Mouse (Mus musculus): Measurements from ENCODE around the gene Stx1a. TPM values are rescaled to one million over a fixed set of nuclear protein-coding genes. Genes with fewer than 3 reads are reported as not detected.
"Not testable (repeated sequence)": the region's sequence is repeated elsewhere in the genome, so short reads cannot be mapped to it uniquely, and the experiment has no call there.

Stx1a gene
- polyA plus RNA-seq, 1 experiment from 2014 or later = 22.3 TPM

DNA sequence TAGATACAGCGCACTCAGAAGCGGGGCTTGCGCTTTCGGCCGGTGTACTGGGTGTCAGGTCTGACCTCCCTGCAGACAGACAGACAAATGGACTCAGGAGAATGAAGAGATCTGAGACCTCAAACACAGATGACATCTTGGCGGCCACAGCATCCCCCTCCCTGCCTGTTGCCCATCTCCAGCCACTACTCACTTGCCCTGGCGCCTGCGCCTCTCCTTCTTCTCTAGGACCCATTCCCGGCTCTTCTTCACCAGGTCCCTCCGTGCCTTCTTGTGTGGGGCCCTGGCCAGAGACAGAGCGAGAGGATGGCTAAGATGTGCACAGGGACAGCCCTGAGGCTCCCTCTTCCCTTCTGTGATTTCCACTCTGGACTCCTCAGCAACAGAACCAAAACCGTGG is 30.1 kb downstream of the Stx1a start:
- no peak for ATAC-seq (ENCODE audit: low FRiP score)
- H3K4me1 ChIP-seq = no peaks in the 10 kb centered on the region
- WGBS = 95% methylated on average over 12 of the region's 12 CpGs
- no peaks in the 10 kb centered on the region for H3K27me3 ChIP-seq
- H3K9me3 ChIP-seq = no peaks in the 10 kb centered on the region
- H3K36me3 ChIP-seq (replicated peaks) = peaks cover 75% of the 10 kb centered on the region
- H3K9ac ChIP-seq = no peak overlapping the region
- H3K4me3 ChIP-seq (replicated peaks) = no peak overlapping the region
- no peak overlapping the region for H3K4me2 ChIP-seq
- no peak overlapping the region for H3K27ac ChIP-seq

DNA sequence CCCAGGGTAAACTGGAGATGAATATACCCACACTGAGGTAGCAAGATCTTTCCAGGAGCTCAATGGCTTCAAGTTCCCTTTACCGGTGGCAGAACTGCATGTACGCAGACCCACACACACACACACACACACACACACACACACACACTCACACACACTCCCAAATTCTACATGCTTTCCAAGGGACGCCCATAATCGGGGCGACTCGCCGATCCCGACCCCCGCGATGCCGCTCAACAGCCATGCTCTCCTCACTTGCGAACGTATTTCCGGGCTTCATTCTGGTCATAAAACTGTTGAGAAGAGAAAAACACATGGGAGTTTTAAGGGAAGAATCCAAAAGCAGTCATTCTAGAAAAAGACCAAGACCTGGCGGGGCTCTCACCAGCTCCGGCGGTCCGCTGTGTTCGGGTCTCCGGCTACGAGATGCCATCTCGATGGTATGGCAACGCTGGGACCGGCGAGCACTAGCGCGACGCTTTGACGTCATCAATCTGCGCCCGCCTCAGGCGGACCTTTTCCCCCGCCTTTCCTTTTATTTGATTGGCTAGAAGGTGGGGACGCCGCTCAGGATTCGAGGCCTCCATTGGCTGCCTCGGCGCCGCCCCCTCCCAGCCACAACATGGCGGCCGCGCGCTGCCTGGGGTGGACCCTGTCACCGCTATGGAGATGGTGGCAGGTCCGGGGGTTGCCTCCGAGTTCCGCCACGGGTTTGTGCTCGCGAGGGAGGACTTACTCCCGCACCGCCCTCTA is 40.5 kb downstream of the Stx1a start, which contains the start of gene Dnajc30:
TSS of gene Dnajc30 (plus strand) at position 574 of the 753 bp plus-strand sequence.
- Histone ChIP-seq H3K4me3 (replicated peaks) (peak within 1 kb of the TSS; percentile 94), H3K36me3 (replicated peaks) (peaks cover 42% of the 10 kb centered on the region), H3K4me1 (peaks cover 23% of the 10 kb centered on the region), H3K27ac (peak within 1 kb of the TSS; percentile 61; the same call in 1 of the 2 replicates), H3K9ac (peak within 1 kb of the TSS; percentile 84), H3K4me2 (peak within 1 kb of the TSS; percentile 96), H3K9me3 (0 out of 2 replicates have a peak, but pooled peaks cover 2% of the 10 kb centered on the region), H3K27me3 (no peaks in the 10 kb centered on the region)
- WGBS = under 1% methylated on average over 52 of the region's 52 CpGs
- ATAC-seq (ENCODE audit: low FRiP score) = peak; percentile 98

DNA sequence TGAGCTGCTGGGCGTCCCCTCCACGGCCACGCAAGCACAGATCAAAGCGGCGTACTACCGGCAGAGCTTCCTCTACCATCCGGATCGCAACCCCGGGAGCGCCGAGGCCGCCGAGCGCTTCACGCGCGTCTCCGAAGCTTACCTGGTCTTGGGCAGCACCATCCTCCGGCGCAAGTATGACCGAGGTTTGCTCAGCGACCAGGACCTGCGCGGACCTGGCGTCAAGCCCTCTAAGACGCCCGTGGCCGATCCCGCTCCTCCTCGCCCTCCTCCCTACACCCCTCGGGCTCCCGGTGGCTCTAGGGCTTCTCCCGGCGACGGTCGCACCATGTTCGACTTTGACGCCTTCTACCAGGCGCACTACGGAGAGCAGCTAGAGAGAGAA is 41.1 kb downstream of the Stx1a start:
- Histone ChIP-seq H3K27me3 (no peaks in the 10 kb centered on the region), H3K4me3 (replicated peaks) (peak overlapping the region; percentile 94), H3K9me3 (0 out of 2 replicates have a peak, but pooled peaks cover 2% of the 10 kb centered on the region), H3K36me3 (replicated peaks) (peaks cover 36% of the 10 kb centered on the region), H3K9ac (peak overlapping the region; percentile 84), H3K4me1 (peaks cover 23% of the 10 kb centered on the region), H3K4me2 (peak overlapping the region; percentile 96), H3K27ac (peak overlapping the region; percentile 61; the same call in 1 of the 2 replicates)
- WGBS = under 1% methylated on average over 40 of the region's 40 CpGs
- ATAC-seq (ENCODE audit: low FRiP score) = peak; percentile 72

DNA sequence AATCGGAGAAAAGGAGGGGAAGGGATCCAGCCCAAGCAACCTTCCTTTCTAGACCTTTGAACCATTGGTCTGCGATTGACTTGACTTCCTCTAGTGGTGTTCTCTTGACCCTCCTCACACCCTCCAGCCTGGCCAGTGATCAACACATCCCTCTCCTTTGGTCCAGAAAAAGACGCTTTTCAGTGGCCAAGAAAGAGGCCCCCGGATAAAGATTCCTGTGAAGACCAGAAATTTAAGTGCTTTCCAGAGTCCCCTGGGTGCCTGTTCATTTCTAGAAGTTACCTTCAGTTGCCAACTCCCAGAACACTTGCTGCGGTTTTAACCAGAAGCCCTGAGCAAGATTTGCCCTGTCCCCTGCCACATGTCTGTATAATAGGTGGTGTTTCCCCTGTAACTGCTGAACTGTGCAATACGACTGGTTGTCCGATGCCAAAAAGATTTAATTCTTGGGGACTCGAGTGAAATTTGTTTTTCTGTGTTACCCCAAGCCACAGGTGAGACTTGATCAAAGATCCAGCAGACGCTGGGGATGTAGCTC is 41.7 kb downstream of the Stx1a start, which contains the start of gene Bud23:
TSS of gene Bud23 (minus strand) at position 51 of the 538 bp plus-strand sequence.
- peak within 1 kb of the TSS; percentile 96 for H3K4me2 ChIP-seq
- H3K36me3 ChIP-seq (replicated peaks) = peaks cover 30% of the 10 kb centered on the region
- peak within 1 kb of the TSS; percentile 94 for H3K4me3 ChIP-seq (replicated peaks)
- not testable (repeated sequence) for H3K27me3 ChIP-seq; H3K9me3 ChIP-seq; ATAC-seq (ENCODE audit: low FRiP score)
- 80% methylated on average over 9 of the region's 9 CpGs for WGBS
- peak within 1 kb of the TSS; percentile 84 for H3K9ac ChIP-seq
- peak within 1 kb of the TSS; percentile 61; the same call in 1 of the 2 replicates for H3K27ac ChIP-seq
- peaks cover 23% of the 10 kb centered on the region for H3K4me1 ChIP-seq

DNA sequence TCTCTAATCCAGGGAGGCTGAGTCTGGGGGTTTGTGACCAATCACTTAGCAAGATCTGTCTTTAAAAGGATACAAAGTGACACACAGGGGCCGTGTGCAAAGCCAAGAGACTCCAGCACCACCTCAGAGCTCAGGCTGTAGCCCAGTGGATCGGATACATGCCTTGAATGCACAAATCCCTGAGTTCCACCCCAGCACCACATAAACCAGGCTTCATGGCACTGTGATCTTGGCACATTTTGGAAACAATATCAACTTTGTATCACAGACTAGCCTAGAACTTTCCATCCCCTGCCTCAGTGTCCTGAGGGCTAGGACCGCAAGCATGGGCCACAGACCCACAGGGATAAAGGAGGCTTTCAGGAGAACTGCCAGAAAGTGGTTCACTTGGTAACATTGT is 42.7 kb downstream of the Stx1a start:
- ATAC-seq (ENCODE audit: low FRiP score) = no peak
- H3K9ac ChIP-seq = no peak overlapping the region
- no peaks in the 10 kb centered on the region for H3K27me3 ChIP-seq
- no peak overlapping the region for H3K4me2 ChIP-seq
- 0 out of 2 replicates have a peak, but pooled peaks cover 2% of the 10 kb centered on the region for H3K9me3 ChIP-seq
- H3K4me3 ChIP-seq (replicated peaks) = 0 out of 2 replicates have a peak overlapping the region, but pooled peaks have one; percentile 1
- peaks cover 20% of the 10 kb centered on the region for H3K36me3 ChIP-seq (replicated peaks)
- 97% methylated on average over 3 of the region's 3 CpGs for WGBS
- H3K4me1 ChIP-seq = peaks cover 23% of the 10 kb centered on the region
- H3K27ac ChIP-seq = no peak overlapping the region

DNA sequence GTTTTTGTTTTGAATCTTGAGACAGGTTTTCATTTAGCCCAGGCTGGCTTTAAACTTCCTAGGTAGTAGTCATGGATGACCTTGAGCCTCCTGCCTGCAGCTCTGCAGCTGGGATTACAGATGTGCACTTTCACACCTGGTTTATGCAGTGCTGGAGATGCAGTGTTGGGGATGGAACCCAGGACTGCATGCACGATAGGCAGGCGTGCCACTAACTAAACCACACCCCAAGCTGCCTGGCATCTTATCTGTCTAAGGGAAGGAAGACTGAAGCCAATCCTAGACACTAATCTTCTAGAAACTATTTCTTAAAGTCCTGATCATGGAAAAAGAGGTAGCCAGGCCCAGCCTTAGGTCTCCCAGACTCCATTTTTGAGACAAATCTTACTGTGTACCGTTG is 47.2 kb downstream of the Stx1a start:
- ATAC-seq (ENCODE audit: low FRiP score) = no peak
- Histone ChIP-seq H3K9me3 (0 out of 2 replicates have a peak, but pooled peaks cover 2% of the 10 kb centered on the region), H3K4me2 (no peak overlapping the region), H3K9ac (no peak overlapping the region), H3K27ac (no peak overlapping the region), H3K36me3 (replicated peaks) (peaks cover 51% of the 10 kb centered on the region), H3K4me1 (peaks cover 24% of the 10 kb centered on the region), H3K4me3 (replicated peaks) (no peak overlapping the region), H3K27me3 (no peaks in the 10 kb centered on the region)
- 96% methylated on average over 3 of the region's 3 CpGs for WGBS

DNA sequence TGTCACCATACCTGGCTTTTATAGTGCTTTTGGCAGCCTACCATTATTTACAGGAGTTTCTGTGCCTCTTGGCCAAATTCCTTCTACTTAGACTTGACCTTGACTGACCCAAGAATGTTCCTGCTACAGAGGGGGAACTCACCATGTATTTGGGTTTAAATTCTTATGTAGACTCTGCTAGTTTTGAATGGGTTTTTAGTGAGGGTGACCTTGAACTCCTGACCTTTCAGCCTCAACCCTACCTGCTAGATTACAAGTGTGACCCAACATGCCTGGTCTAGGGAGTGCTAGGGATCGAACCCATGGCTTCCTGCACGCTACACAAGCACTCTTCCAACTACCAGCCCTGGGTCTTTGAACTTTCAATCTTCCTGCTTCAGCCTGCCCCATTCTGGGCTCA is 48.8 kb downstream of the Stx1a start:
- Histone ChIP-seq H3K4me3 (replicated peaks) (no peak overlapping the region), H3K9me3 (0 out of 2 replicates have a peak, but pooled peaks cover 2% of the 10 kb centered on the region), H3K4me2 (no peak overlapping the region), H3K27ac (no peak overlapping the region), H3K27me3 (no peaks in the 10 kb centered on the region), H3K9ac (no peak overlapping the region), H3K36me3 (replicated peaks) (peaks cover 46% of the 10 kb centered on the region), H3K4me1 (peaks cover 25% of the 10 kb centered on the region)
- 87% methylated on average over 2 of the region's 2 CpGs for WGBS
- ATAC-seq (ENCODE audit: low FRiP score) = no peak

DNA sequence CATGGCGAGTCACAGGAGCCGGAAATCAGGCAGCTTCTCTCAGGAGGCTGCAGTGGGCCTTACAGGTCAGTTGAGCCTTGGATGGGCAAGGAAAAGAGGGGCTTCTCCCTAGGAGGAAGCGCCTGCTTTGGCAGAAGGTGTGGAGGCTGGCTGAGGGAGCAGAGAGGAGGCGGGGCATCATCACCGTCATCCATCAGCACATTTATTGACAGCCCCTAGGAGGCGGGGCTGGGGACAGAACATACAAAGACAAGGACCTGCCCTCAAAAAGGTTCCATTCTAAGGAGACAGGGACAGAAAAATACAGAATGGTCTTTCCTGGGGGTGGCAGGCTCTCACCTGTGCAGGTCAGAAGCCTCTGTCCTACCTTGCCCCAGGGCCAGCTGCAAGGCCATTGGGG is 49.4 kb downstream of the Stx1a start:
- Histone ChIP-seq H3K9me3 (0 out of 2 replicates have a peak, but pooled peaks cover 2% of the 10 kb centered on the region), H3K27ac (no peak overlapping the region), H3K4me2 (no peak overlapping the region), H3K4me3 (replicated peaks) (no peak overlapping the region), H3K36me3 (replicated peaks) (peaks cover 41% of the 10 kb centered on the region), H3K9ac (no peak overlapping the region), H3K4me1 (peaks cover 27% of the 10 kb centered on the region), H3K27me3 (no peaks in the 10 kb centered on the region)
- WGBS = 81% methylated on average over 6 of the region's 6 CpGs
- no peak for ATAC-seq (ENCODE audit: low FRiP score)

DNA sequence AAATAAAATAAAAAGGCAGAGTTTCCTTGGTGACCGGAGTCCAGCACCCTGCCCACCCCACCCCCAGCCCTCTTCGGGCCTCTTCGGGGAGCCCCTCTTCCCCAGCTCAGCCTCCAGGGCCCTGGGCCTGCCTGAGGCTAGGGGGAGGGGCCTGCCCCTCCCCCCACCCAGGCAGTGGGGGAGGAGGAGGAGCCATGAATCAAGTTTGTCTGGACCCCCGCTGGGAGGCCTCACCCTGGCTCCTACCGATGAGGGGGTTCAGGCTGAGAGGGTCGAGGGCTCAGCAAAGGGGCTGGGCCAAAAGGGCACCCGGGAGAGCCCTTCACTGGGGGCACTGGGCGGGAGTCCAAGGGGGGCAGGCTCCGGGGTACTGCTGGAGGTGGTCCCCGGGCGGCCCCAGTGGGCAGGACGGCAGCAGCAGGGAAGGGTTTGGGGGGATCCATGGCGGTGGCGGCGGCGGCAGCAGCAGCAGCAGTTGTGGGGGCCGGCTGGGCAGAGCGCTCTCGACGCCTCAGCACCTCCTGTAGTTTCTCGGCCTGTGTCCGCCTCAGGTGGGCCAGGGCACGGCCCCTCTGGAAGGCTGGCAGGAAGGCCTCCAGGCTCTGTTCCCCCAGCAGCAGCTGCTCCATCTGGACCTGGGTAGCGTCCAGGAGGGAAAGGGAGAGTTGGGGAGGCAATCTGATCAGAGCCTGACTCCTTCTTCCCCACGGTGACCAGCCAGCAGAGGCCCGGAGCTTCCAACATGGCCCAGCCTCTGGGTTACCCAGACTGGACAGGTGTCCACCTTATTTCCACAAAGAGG is 50.3 kb downstream of the Stx1a start:
- no peaks in the 10 kb centered on the region for H3K27me3 ChIP-seq
- H3K36me3 ChIP-seq (replicated peaks) = peaks cover 38% of the 10 kb centered on the region
- H3K9ac ChIP-seq = peak overlapping the region; percentile 2; the same call in 1 of the 2 replicates
- peaks cover 27% of the 10 kb centered on the region for H3K4me1 ChIP-seq
- 23% methylated on average over 26 of the region's 26 CpGs for WGBS
- H3K9me3 ChIP-seq = 0 out of 2 replicates have a peak, but pooled peaks cover under 1% of the 10 kb centered on the region
- no peak for ATAC-seq (ENCODE audit: low FRiP score)
- peak overlapping the region; percentile 17; the same call in 1 of the 2 replicates for H3K4me2 ChIP-seq
- no peak overlapping the region for H3K27ac ChIP-seq
- H3K4me3 ChIP-seq (replicated peaks) = no peak overlapping the region

DNA sequence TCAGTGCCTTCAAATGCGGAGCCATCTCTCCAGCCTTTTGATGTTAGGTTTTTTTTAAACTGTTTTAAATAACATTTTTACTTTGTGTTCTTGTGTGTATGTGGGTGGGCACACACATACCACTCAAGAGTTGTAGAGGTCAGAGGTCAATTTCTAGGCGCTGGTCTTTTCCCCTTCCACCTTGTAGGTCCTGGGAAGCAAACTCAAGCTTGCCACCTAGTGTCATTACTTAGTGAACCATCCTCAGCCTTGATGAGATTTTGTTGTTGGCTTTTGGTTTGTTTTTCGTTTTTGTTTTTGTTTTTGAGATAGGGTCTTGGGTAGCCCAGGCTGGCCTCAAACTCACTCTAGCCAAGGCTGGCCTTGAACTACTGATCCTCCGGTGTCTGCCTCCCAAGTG is 52.4 kb downstream of the Stx1a start:
- Histone ChIP-seq H3K27me3 (no peaks in the 10 kb centered on the region), H3K4me1 (peaks cover 27% of the 10 kb centered on the region), H3K4me3 (replicated peaks) (no peak overlapping the region), H3K9ac (no peak overlapping the region), H3K9me3 (no peaks in the 10 kb centered on the region), H3K36me3 (replicated peaks) (peaks cover 38% of the 10 kb centered on the region), H3K4me2 (no peak overlapping the region), H3K27ac (no peak overlapping the region)
- 75% methylated on average over 4 of the region's 4 CpGs for WGBS
- no peak for ATAC-seq (ENCODE audit: low FRiP score)

DNA sequence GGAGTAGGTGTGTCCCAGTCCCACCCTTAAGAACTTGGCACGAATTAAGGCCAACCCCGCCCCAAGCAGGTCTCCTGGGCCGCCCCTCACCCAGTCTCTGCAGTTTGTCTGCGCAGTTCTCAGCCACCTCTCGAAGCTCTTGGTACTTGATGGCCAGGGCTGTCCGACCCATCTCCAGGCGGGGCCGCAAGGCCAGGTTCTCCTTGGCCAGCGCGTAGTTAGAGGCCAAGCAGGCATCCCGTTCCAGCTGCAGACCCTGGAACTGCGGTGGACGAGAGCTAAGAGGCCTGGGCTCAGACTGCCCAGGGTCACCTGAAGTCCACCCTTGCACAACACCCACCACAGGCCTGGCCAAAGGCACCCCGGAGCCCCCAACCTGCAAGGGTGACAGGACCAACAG is 53.1 kb downstream of the Stx1a start:
- WGBS = 90% methylated on average over 14 of the region's 14 CpGs
- H3K9ac ChIP-seq = no peak overlapping the region
- no peak for ATAC-seq (ENCODE audit: low FRiP score)
- no peaks in the 10 kb centered on the region for H3K9me3 ChIP-seq
- peak overlapping the region; percentile 97 for H3K4me3 ChIP-seq (replicated peaks)
- no peaks in the 10 kb centered on the region for H3K27me3 ChIP-seq
- peaks cover 27% of the 10 kb centered on the region for H3K4me1 ChIP-seq
- peaks cover 38% of the 10 kb centered on the region for H3K36me3 ChIP-seq (replicated peaks)
- H3K4me2 ChIP-seq = peak overlapping the region; percentile 63
- no peak overlapping the region for H3K27ac ChIP-seq

Data from forebrain, embryonic 12.5 days (tissue).